Mouse (Mus musculus) layer of hippocampus, postnatal 14 days (tissue): ENCODE results near the gene Chrna5. TPM values are rescaled to one million over a fixed set of nuclear protein-coding genes. Genes with fewer than 3 reads are reported as not detected.
"Not testable (repeated sequence)": the region's sequence is repeated elsewhere in the genome, so short reads cannot be mapped to it uniquely, and the experiment has no call there.

Experiments used
- DNase-seq, 2 experiments: peaks; one replicate each; pipeline ENCODE4 v3.0.0; 2021 to 2022; ENCODE audit warnings: low spot score in 2 of 2, mixed read lengths in 1 of 2
- long read RNA-seq, 2 experiments: library from polyadenylated mRNA; stranded (forward); transcript quantifications; one replicate each; pipeline ENCODE4 v2.0.0; 2021
- total RNA-seq, 2 experiments: library from RNA; stranded (reverse); gene quantifications; 2 replicates each; pipeline ENCODE4 v1.2.3; 2021

The Chrna5 gene
- 10 to 100 TPM in 1 of 2 experiments, 1 to 10 TPM in 1; 8.6 to 10.6 TPM for total RNA-seq
- long read RNA-seq, experiment 1, partial matches to known transcripts: 0 of 6 reads
- long read RNA-seq, experiment 1, other reads (novel, unspliced or antisense): 2 of 6 reads
- long read RNA-seq, experiment 2, partial matches to known transcripts: 1 of 3 reads
- long read RNA-seq, experiment 2, other reads (novel, unspliced or antisense): 1 of 3 reads

DNA sequence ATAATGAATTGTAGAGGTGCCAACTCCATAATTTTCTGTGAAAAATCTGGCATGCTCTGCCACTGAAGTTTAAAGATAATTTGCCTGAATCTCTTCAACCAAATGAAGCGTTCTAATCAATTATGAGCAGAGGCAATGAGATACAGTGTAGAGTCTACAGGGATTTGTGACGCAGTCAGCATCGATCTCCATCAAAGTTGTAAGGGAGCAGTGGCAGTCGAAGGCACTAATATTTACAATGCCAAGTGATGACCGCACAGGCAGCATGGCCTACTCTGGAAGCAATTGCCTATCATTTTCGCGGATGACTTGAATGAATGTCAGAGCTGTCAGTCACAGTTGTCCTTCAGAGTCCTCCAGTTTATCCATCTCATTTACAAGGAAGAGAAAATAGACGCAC lies at the start of gene Chrna5:
Chrna5 (plus strand) TSS at position 207 of the 400 bp plus-strand sequence.
- no peak for DNase-seq

DNA sequence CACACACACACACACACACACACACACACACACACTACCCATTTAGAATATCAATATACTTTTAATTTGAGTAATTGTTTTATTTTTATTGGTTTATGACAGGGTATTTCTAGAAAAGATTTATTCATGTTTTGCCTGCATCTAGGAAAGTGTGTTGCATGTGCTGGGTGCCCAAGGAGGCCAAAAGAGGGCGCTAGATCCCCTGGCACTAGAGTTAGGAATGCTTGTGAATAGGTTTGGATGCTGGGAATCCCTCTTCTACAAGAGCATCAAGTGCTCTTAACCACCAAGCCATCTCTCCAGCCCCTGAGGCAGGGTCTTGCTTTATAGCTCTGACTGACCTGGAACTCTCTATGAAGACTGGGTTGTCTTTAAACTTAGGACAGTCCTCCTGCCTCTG lies 48.9 kb upstream of the Chrna5 start:
- no peak for DNase-seq

- no peak for DNase-seq
Observed at GRCm38 (mm10) chr9:54932379-54932778, 48.3 kb upstream of the Chrna5 start.

DNA sequence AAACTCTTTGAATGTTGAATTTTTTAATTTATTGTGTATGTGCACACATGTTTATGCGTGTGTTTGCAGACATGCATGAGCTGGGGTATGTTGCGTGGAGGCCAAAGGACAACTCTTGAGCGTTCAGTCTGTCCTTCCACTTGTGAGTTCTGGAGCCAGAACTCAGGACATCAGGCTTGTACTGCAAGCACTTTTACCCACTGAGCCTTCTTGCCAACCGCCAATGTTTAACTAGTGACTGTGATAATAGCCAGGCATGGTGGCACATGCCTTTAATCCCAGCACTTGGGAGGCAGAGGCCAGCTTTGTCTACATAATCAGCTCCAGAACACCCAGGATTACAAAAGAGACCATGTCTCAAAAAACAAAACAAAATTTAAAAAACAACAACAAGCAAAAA lies 38.6 kb upstream of the Chrna5 start:
- no peak for DNase-seq

DNA sequence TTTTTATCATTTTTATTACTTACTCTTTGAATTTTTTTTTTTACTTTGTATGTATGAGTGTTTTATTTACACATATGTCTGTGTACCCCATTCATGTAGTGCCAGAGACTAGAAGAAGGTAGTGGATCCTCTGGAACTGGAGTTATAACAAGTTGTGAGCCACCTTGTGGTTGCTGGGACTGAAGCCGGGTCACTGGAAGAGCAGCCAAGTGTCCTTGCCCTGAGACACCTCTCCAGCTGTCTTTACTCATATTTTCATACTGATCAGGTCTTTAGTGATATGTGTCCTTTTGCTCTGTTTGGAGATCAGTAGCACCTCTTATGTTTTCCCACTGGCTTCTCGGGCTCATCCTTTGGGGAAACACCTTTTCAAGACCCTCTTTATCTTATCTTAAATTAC lies 36.2 kb upstream of the Chrna5 start:
- DNase-seq: no peak

- peak in 1 of 2 experiments; percentile 20 for DNase-seq
Observed at GRCm38 (mm10) chr9:54946256-54946655, 34.4 kb upstream of the Chrna5 start.

DNA sequence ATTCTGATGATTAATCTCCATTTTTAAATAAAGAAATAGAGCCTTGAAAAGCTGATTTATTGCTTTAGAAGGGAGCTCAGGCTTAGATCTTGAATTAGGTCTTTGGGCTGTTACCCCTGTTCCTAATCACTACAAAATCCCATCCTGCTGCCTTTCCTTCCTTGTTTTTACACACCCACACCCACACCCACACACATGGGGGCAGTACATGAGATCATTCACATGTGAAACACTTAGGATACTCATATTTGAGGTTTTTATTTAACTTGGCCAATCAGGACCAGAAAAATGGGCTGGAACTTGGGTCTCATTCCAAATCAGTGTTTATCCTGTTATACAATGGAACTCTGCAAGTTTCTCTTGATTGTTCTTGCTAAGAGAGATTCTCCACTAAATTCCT lies 31.2 kb upstream of the Chrna5 start:
- no peak for DNase-seq

- DNase-seq: not testable (repeated sequence)
Observed at GRCm38 (mm10) chr9:54950162-54950561, 30.5 kb upstream of the Chrna5 start.

DNA sequence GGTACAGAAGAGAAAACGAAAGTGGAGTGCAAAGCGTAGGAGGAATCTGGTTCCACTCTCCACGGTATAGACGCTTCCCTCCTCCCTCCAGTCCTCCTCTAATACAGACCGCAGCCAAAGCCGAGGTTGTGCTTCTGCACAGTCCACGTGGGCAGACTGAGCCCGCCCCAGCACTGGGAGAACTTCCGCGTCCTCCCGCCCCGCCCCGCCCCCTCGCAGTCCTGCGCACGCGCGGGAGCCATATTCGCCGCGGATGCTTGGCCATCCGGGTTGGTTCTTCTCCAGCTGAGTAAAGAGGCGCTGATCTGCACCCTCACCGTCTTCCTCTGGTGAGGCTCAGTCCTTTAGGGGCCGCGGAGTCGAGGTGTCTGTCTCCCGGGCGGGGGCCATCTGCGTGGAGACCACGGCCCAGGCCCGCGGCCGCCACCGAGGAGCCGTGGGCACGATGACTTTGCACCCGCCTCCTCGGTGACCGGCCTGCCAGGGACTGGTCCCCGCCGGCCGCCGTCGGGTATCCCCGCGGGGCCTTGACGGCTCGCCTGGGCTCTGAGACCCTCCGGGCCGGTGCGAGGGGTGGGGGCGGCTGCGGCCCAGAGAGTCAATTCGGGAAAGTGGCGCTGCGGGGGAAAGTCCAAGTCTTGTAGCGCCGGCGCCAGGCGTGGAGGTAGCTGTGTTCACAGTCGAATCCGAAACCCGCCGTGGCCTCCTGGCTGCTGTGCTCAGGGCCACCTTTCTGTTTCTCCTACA lies 29.9 kb upstream of the Chrna5 start, which contains the start of the genes Psma4 and AY074887:
Psma4 (plus strand) TSS at position 216 of the 747 bp plus-strand sequence.
AY074887 (minus strand) TSS at position 424 of the 747 bp plus-strand sequence.
- peak; percentile 87 to 89 for DNase-seq

- DNase-seq: no peak
Observed at GRCm38 (mm10) chr9:54961059-54961458, 19.6 kb upstream of the Chrna5 start.

DNA sequence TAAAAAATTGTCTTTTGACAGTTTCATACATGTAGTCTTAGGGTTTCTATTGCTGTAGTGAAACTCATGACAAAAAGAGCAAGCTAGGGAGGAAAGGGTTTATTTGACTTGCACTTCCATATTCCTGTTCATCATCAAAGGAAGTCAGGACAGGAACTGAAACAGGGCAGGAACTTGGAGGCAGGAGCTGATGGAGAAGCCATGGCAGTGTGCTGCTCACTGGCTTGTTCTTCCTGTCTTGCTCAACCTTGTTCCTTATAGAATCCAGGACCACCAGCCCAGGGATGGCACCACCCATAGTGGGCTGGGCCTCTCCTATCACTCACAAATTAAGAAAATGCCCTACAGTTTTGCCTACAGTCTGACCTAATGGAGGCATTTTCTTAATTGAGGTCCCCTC lies 17.0 kb upstream of the Chrna5 start:
- DNase-seq: no peak

DNA sequence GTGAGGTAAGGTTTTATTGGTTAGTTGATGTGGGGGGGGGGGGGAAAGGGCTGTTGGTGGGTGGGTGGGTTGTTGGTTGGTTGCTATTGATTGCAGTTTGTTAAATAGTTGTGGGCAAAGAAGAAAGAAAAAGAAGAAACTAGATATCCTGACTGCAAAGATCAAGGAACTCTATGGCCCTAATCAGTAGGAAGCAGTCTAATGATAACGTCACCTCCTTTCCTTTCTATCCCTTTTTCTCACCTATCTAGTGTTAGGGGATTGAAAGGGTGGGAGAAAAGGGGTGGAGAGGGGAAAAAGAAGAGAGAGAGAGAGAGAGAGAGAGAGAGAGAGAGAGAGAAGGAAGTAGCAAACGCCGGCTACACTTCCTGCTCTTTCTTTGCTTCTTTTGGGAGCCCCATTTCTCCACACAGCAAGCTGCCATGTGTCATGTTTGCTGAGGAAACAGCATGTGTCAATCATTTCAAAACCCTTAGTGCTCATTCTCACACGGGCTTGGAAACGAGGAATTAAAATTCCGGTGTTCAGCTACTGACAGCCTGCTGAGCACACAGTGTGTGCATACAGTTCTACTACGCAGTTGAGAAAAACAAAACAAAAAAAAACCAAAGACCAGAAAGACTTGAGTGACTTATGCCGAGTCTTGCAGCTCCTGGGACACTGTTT lies 10.6 kb upstream of the Chrna5 start:
- no peak for DNase-seq

GRCm38 (mm10) chr9:54981291-54982191 lies 861 bp downstream of the Chrna5 start:
- peak in 1 of 2 experiments; percentile 16 for DNase-seq

DNA sequence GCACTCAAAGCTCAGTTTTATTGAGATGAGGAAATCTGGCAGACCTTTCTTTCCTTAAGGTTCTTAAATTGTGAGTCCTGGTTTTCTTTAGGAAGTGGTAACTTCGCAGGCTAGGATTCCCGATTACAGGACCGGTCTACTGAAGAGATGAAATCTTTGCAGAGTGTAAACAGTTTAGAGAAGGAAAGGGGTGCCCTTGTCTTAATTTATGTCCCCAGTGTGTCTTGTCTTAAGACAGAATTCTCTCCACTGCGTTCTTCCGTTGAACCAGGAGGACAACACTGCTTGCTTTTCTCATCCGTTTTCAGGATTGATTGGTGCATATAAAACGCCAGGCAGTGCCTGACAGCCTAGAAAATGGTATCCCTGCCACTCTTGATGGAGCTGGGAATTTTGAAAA lies 1.7 kb downstream of the Chrna5 start:
- DNase-seq: no peak

DNA sequence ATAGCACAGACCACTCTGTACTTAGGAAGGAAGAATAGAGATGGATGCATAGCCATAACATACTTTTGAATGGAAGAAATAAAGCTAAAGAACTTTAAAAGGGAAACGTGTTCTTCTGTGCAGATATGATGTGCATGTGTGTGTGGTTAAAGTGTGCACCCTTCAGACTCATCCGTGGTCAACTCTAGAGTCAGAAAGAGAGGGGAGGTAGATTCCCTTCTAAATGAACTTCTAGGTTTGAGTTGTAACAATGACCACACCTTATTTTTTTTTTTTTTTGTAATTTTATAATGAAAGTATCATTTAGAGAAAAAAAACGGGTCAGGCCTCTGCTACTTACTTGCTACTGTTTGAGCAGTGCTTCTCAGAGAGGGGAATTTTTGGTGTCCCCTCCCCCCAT lies 9.7 kb downstream of the Chrna5 start:
- no peak for DNase-seq

DNA sequence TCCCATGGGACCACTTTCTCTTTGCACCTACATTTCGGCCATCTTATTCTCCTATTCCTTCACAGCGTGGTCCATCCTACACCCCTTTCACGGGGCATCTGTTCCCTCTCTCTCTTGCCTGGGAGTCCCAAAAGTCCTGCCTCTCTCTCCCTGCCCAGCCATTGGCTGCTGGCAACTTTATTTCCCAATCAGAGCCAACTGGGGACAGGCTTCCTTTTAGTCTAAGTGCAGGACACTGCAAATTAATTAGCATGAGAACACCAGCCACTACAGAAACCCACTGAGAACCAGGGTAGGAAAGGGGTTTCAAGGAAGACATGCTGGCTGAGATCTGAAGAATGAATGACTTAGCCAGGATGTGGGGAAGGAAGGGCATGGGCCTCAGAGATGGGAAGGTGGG lies 13.7 kb downstream of the Chrna5 start:
- DNase-seq: no peak

- no peak for DNase-seq
Observed at GRCm38 (mm10) chr9:54995645-54996044, 15.0 kb downstream of the Chrna5 start.

DNA sequence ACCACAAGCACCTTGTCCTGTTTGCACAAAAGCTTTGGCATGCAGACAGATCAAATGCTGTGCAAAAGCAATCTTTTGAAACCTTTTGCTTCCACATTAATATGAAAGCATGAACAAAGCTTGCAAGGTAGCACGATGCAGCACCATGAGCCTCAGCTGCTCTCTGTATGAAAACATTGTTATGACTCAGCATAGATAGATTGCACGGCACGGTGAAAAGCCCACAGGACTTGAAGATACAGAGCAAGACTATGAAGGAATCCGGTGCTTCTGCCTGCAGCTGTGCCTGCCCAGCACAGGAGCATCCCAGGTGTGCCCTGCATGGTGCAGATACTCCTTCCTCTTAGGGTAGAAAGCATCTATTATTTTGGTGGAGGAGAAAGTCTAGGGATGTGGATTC lies 22.9 kb downstream of the Chrna5 start:
- no peak for DNase-seq

GRCm38 (mm10) chr9:55009692-55010091 lies 29.0 kb downstream of the Chrna5 start:
- DNase-seq: no peak

GRCm38 (mm10) chr9:55010588-55011350 lies 30.1 kb downstream of the Chrna5 start:
- no peak for DNase-seq
